Mouse (Mus musculus): ENCODE results near the gene Rin1. TPM values are rescaled to one million over a fixed set of nuclear protein-coding genes. Genes with fewer than 3 reads are reported as not detected.

The Rin1 gene
- polyA plus RNA-seq, 1 experiment from 2014 or later, result 4.2 TPM

DNA sequence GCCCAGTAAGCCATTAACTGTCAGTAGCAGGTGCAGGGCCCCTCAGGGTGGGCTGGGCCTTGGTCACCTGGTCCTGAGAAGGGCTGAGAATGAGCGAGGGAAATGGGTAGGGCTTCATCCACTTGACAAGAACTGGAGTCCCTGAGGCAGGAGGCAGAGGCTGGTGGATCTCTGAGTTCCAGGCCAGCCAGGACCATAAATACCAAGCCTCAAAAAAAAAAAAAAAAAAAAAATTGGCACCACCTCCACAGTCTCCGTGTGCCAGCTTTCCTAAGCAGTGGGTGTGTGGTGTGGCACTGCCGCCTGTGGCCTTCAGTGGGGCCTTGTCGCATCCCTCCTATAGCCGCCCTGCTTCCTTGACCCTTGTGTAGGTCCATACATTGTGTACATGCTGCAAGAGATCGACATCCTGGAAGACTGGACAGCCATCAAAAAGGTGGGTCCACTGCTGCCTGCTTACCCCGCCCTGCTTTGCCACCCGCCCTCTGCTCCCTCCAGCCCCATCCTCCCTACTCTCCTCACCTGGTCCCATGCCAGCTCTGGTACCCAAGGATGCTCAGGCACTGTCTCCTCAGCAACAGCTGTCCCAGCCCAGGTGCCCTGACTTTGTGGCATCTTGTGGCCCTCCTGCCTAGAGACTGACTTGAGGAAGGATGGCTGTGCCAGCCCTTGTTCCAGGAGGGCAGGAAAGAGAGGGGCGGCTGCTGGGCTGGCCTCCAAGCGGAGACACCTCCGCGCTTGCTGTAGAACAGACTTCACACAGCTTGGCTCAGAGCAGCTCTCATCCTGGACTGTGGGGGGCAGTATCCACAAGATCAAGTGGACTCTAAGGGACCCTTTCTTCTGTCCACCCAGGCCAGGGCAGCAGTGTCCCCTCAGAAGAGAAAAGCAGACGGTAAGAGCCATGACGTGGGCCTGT lies 1.9 kb upstream of the Rin1 start:
- peaks cover 28% of the 10 kb centered on the region for H3K27me3 ChIP-seq
- H3K36me3 ChIP-seq, result peaks cover 59% of the 10 kb centered on the region
- H3K9me3 ChIP-seq (replicated peaks), result no peaks in the 10 kb centered on the region
- H3K4me2 ChIP-seq, result no peak overlapping the region
- ATAC-seq (replicated peaks; ENCODE audit: low FRiP score), result no peak
- H3K4me1 ChIP-seq, result peaks cover 32% of the 10 kb centered on the region
- H3K4me3 ChIP-seq (replicated peaks), result no peak overlapping the region
- WGBS, result 89% methylated on average over 14 of the region's 14 CpGs
- H3K27ac ChIP-seq, result no peak overlapping the region
- H3K9ac ChIP-seq, result no peak overlapping the region

DNA sequence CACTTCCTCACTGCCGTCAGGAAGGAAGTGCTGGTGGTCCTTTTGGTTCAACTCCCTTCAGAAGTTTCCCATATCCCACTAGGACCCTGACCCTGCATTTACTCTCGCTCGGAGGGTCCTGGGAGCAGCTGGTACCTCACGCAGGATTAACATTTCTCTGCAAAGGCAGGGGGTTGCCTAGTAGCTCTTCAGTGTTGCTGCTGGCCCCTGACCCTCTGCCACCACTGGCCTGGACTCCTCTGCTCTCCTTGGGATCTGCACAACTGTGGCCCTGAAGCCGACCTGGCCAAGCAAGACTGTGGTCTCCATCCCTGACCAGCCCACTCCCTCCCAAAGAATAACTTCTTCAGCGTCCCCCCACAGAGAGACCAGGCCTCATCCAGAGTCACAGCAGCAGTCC lies 956 bp upstream of the Rin1 start:
- Histone ChIP-seq H3K9me3 (replicated peaks) (no peaks in the 10 kb centered on the region), H3K4me3 (replicated peaks) (no peak overlapping the region), H3K4me1 (peaks cover 32% of the 10 kb centered on the region), H3K4me2 (no peak overlapping the region), H3K9ac (no peak overlapping the region), H3K27me3 (peaks cover 36% of the 10 kb centered on the region), H3K27ac (no peak overlapping the region), H3K36me3 (peaks cover 50% of the 10 kb centered on the region)
- 84% methylated on average over 6 of the region's 6 CpGs for WGBS
- ATAC-seq (replicated peaks; ENCODE audit: low FRiP score), result no peak

DNA sequence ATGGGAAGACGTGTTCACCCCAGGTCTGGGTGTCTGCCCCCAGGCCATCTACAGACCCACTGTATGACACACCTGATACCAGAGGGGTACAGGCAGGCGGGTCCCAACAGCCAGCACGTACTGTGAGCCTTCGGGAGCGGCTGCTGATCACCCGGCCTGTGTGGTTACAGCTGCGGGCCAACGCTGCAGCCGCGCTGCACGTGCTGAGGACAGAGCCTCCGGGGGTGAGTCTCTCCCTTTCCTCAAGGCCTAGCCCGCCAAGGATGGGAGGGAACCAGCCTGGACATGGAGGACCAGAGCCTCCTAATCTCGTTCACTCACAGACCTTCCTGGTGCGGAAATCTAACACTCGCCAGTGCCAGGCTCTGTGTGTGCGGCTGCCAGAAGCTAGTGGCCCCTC lies 750 bp downstream of the Rin1 start:
- 8% methylated on average over 17 of the region's 17 CpGs for WGBS
- Histone ChIP-seq H3K9ac (peak overlapping the region; percentile 27), H3K4me2 (peak overlapping the region; percentile 54), H3K27ac (peak overlapping the region; percentile 62), H3K4me1 (peaks cover 32% of the 10 kb centered on the region), H3K27me3 (peaks cover 43% of the 10 kb centered on the region), H3K9me3 (replicated peaks) (no peaks in the 10 kb centered on the region), H3K36me3 (peaks cover 40% of the 10 kb centered on the region), H3K4me3 (replicated peaks) (peak overlapping the region; percentile 37)
- peak; percentile 30; the same call in 1 of the 2 replicates for ATAC-seq (replicated peaks; ENCODE audit: low FRiP score)

DNA sequence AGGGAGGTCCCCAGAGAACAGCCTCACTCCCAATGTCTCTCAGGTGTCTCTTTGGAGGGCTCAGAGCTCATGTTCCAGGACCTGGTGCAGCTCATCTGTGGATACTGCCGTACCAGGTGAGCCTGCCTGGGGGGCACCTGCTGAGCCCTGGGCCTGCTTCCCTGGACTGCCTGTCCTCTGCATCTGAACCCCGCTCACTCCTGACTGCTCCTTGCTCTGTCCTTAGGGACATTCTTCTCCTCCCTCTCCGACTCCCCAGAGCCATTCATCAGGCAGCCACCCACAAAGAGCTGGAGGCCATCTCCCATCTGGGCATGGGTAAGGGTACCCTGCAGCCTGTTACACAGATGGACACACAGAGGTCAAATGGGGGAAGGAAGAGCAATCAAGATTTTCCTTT lies 1.2 kb downstream of the Rin1 start:
- Histone ChIP-seq H3K36me3 (peaks cover 35% of the 10 kb centered on the region), H3K9me3 (replicated peaks) (no peaks in the 10 kb centered on the region), H3K4me2 (peak overlapping the region; percentile 54), H3K4me1 (peaks cover 37% of the 10 kb centered on the region), H3K27ac (no peak overlapping the region), H3K27me3 (peaks cover 43% of the 10 kb centered on the region), H3K9ac (no peak overlapping the region), H3K4me3 (replicated peaks) (peak overlapping the region; percentile 37)
- 68% methylated on average over 3 of the region's 3 CpGs for whole genome bisulfite sequencing
- ATAC-seq (replicated peaks; ENCODE audit: low FRiP score), result no peak

DNA sequence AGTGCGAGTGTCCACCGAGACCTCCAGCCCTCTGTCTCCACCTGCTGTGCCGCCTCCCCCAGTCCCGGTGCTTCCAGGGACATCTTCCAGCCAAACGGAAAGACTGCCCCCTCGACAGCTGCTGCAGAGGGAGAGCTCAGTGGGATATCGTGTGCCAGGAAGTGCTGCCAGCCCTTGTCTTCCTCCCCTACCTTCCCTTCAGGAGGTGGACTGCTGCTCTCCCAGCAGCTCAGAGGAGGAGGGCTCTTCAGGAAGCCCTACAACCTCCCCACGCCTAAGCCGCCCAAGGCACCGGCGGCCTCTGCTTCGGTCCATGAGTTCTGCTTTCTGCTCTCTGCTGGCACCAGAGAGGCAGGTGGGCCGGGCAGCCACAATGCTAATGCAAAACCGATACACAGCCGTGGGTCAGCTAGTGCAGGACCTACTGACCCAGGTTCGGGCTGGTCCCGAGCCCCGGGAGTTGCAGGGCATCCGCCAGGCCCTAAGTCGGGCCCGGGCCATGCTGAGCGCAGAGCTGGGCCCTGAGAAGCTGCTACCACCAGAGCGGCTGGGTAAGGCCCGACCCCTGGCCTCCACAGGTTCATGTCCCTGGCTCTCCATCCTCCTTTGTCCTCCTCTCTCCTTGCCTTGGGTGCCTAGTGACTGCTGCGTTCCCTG lies 2.0 kb downstream of the Rin1 start:
- no peak for ATAC-seq (replicated peaks; ENCODE audit: low FRiP score)
- H3K9ac ChIP-seq, result no peak overlapping the region
- peaks cover 44% of the 10 kb centered on the region for H3K4me1 ChIP-seq
- WGBS, result 23% methylated on average over 25 of the region's 25 CpGs
- peak overlapping the region; percentile 54 for H3K4me2 ChIP-seq
- H3K4me3 ChIP-seq (replicated peaks), result peak overlapping the region; percentile 37
- H3K9me3 ChIP-seq (replicated peaks), result no peaks in the 10 kb centered on the region
- peaks cover 43% of the 10 kb centered on the region for H3K27me3 ChIP-seq
- H3K27ac ChIP-seq, result 0 out of 2 replicates have a peak overlapping the region, but pooled peaks have one; percentile 45
- H3K36me3 ChIP-seq, result peaks cover 27% of the 10 kb centered on the region

DNA sequence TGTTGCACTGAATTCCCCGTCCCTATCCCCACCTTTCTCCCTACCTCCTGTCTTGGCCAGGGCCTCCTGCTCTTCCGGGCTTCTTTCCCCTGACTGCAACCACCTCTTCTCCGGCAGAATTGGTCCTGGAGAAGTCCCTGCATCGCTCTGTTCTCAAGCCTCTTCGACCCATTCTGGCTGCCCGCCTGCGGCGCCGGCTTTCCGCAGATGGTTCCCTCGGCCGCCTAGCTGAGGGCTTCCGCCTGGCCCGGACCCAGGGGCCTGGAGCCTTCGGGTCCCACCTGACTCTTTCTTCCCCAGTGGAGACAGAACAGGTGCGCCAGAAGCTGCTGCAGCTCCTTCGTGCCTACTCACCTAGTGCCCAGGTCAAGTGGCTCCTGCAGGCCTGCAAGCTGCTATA lies 2.6 kb downstream of the Rin1 start:
- H3K9ac ChIP-seq, result no peak overlapping the region
- no peak overlapping the region for H3K4me3 ChIP-seq (replicated peaks)
- peaks cover 47% of the 10 kb centered on the region for H3K4me1 ChIP-seq
- ATAC-seq (replicated peaks; ENCODE audit: low FRiP score), result no peak
- H3K27me3 ChIP-seq, result peaks cover 43% of the 10 kb centered on the region
- 63% methylated on average over 17 of the region's 17 CpGs for WGBS
- H3K9me3 ChIP-seq (replicated peaks), result no peaks in the 10 kb centered on the region
- H3K27ac ChIP-seq, result no peak overlapping the region
- peaks cover 21% of the 10 kb centered on the region for H3K36me3 ChIP-seq
- H3K4me2 ChIP-seq, result peak overlapping the region; percentile 54; the same call in 1 of the 2 replicates

DNA sequence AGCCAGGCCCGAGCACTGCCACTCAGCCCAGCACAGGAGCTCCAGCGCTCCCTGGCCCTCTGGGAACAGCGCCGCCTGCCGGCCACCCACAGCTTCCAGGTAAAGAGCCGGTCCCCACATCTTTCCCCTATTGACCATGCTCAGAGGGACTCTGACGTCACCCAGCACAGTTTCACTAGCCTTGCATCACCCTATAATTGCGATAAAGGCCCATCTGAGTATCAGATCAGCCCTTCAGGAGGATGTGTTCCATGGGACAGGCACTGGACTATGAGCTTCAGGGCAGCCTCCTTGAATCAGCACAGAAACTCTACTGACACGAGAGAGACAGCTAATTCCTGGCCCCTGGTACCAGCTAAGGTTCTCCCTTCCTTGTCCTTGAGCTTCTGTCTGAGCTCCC lies 3.6 kb downstream of the Rin1 start:
- H3K4me3 ChIP-seq (replicated peaks), result no peak overlapping the region
- H3K27me3 ChIP-seq, result peaks cover 43% of the 10 kb centered on the region
- H3K4me1 ChIP-seq, result peaks cover 57% of the 10 kb centered on the region
- WGBS, result 21% methylated on average over 9 of the region's 9 CpGs
- no peak overlapping the region for H3K9ac ChIP-seq
- peaks cover 11% of the 10 kb centered on the region for H3K36me3 ChIP-seq
- ATAC-seq (replicated peaks; ENCODE audit: low FRiP score), result no peak
- no peak overlapping the region for H3K27ac ChIP-seq
- no peaks in the 10 kb centered on the region for H3K9me3 ChIP-seq (replicated peaks)
- H3K4me2 ChIP-seq, result no peak overlapping the region

DNA sequence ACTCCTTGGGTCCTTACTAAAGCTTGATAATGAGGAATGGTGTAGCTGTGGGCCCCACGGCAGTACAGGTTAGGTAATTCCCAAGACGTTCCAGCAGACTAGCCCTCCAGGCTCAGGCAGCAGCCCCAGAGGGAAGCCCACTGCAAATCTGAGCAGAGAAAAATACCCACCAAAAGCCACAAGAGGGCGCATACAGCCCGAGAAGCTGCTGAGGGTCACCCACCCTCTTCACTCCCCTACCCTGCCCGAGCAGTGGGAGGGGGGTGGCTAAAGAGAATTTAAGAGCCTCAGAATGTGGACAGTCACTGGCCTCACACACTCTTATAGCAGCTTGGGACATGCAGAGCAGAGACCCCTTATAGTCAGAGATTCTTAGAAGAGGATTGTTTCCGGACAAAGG lies 6.0 kb downstream of the Rin1 start:
- Histone ChIP-seq H3K27ac (0 out of 2 replicates have a peak overlapping the region, but pooled peaks have one; percentile 37), H3K27me3 (peaks cover 37% of the 10 kb centered on the region), H3K4me3 (replicated peaks) (0 out of 2 replicates have a peak overlapping the region, but pooled peaks have one; percentile 1), H3K4me2 (no peak overlapping the region), H3K4me1 (peaks cover 65% of the 10 kb centered on the region), H3K9ac (no peak overlapping the region), H3K9me3 (replicated peaks) (no peaks in the 10 kb centered on the region), H3K36me3 (no peaks in the 10 kb centered on the region)
- WGBS, result 10% methylated on average over 6 of the region's 6 CpGs
- no peak for ATAC-seq (replicated peaks; ENCODE audit: low FRiP score)

DNA sequence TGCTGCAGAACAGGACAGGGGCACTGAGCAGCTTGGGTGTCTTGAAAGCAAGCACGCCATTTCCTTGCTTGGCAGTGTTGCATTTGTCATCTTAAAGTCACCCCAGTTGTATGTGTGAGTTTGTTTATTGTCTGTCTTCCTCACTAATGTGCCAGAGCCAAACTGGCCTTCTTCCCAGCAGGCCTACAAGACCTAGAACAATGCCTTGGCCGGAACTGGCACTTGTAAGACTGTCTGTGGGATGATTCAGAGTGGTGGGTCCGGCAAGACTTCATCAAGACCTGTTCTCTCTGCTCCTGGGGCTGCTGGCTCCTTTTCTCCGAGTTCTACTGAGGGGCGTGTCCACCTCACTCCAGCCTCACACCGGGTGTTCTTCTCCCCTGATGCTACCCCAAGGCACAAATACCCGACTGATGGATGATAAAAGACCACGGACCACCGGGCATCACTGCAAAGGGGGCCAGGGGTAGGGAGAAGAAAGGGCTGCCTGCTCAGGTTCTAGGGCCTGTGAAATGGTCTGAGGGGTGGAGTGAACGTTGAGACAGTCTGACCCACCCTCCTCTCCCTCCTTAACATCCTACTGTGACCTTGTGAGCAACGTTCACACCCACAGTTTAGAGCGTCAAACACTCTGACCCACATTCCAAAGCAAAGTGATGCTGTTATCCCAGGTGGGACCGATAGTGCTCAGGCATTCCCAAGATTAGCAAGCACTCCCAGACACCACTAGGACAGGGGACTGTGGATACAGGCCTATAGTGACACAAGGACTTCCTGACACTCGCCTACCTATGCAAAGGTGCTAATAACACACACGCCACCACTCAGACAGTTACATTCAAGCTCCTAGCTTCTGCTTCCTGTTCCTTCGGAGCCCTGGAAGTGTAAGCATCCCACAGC lies 7.8 kb downstream of the Rin1 start:
- 24% methylated on average over 16 of the region's 16 CpGs for WGBS

DNA sequence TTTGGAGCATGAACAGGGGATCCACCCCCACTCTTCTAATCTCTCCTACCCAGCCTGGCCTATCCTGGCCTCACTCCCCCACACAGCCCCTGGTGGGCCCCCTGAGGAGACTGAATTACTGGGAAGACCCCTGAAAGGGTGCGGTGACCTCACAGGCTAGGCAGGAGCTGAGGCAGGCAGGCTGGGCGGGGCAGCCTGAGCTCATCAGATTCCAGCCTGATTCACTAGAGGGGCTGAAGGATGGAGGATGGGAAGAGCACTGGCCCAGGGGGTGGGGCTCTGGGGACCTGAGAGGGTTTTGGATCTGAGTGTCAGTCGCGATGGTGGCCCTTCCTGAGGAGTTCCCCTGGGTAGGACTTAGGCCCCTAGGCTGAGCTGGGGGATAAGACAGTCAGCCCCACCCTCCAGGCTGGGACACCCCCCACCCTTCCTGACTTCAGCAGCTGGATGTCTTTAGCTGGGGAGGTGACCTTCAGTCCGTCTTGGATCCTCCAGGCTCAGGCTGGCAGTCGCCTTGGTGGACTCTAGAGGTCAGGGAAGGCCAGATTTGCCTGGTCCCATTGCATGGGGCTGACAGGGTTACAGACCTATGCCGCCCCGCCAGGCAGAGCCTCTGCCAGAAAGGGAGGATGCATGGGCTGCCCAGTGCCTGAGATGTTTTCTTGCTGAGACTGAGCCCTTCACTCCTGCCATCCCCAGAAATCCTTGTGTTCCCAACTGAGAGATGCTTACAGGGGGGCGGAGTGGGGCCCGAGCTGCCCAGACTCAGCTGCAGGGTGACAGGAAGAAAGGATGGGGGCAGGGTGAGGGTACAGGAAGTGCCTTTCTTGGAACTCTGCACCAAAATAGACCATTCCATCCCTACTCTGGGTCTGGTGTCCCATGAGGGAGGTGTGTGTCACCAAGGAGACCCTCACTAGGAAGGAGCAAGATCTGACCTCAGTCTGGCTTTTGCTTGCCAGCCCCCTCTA lies 8.8 kb downstream of the Rin1 start:
- peak; percentile 41 for ATAC-seq (replicated peaks; ENCODE audit: low FRiP score)
- Histone ChIP-seq H3K9ac (no peak overlapping the region), H3K9me3 (replicated peaks) (no peaks in the 10 kb centered on the region), H3K27ac (peak overlapping the region; percentile 82), H3K4me3 (replicated peaks) (no peak overlapping the region), H3K36me3 (no peaks in the 10 kb centered on the region), H3K4me1 (peaks cover 51% of the 10 kb centered on the region), H3K4me2 (peak overlapping the region; percentile 27), H3K27me3 (0 out of 2 replicates have a peak, but pooled peaks cover 8% of the 10 kb centered on the region)
- WGBS, result 8% methylated on average over 10 of the region's 10 CpGs

More for the DNA sequence above, 7.8 kb downstream of the Rin1 start:
- Histone ChIP-seq H3K4me3 (replicated peaks) (no peak overlapping the region), H3K4me2 (peak overlapping the region; percentile 27; the same call in 1 of the 2 replicates), H3K4me1 (peaks cover 51% of the 10 kb centered on the region), H3K36me3 (no peaks in the 10 kb centered on the region), H3K27me3 (peaks cover 18% of the 10 kb centered on the region), H3K9me3 (replicated peaks) (no peaks in the 10 kb centered on the region), H3K27ac (peak overlapping the region; percentile 82), H3K9ac (no peak overlapping the region)
- ATAC-seq (replicated peaks; ENCODE audit: low FRiP score), result no peak

Measured in kidney, embryonic 15.5 days (tissue).